Mouse (Mus musculus): Measurements from ENCODE around the gene Nkx6-2.

DNA sequence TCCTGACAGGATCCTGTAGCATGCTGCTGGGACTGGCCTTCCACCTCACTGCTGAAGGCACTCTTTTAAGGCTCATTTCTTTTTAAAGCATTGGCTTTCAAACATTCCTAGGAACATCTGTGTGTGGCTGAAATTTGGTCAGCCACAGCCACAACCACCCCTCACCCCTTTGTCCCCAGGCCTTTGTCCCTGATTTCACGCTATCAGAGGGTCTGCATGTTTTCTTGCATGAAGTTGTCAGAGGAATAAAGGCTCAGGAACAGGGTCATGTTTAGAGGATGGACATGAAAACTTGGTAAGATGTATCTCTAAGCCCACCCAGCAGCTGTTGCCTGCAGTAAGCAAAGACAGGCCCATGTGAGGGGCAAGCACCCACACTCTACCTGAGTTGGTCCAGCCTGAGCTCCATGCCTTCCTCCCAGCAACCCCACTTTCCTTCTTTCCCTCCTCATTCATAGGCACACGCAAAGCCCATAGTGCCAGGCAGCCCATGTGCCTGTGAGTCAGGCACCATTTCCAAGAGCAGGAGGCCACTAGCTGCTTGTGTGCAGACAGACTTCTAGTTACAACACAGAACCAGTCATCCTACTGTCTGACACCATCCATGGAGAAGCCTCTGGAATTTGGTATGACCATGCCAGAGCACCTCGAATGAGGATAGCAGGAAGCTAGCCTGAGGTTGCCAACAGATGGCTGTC is 32.4 kb downstream of the Nkx6-2 start:
- no peak for TF ChIP-seq CTCF (IDR thresholded peaks at IDR 0.05; ENCODE audit: low read depth)
- no peak for TF ChIP-seq EP300 (optimal IDR thresholded peaks at IDR 0.05)
